32 mouse cellular contexts compared by ENCODE assay signal in genomic region chr11:49107650-49108537, GRCm38 (mm10). TPM values are rescaled to one million over a fixed set of nuclear protein-coding genes. Genes with fewer than 3 reads are reported as not detected.
DNase-seq lines count a peak whose midpoint lies in the region; ATAC-seq lines count a peak whose summit lies in the region.
"Had no signal": no experiment of that assay in that cellular context is flagged by ENCODE, and none has a peak within 500 bp of the region (broad histone marks: within the 10 kb centered on the region; RNA-seq: fewer than 3 reads in every experiment).

No protein-coding gene starts in this region.

- H3K4me1 ChIP-seq in heart, embryonic 10.5 days: no peaks in the 10 kb centered on the region
- 0 out of 2 replicates have a peak, but pooled peaks cover 2% of the 10 kb centered on the region for H3K4me1 ChIP-seq in heart, embryonic 11.5 days (ENCODE audit: control insufficient read depth, insufficient read depth, low read length)
- no peaks in the 10 kb centered on the region for H3K4me1 ChIP-seq in intestine, embryonic 16.5 days (ENCODE audit: control insufficient read depth, insufficient read depth, low read length)
- H3K4me1 ChIP-seq: embryonic facial prominence, embryonic 15.5 days; forebrain, embryonic 13.5 days had no signal

- H3K4me2 ChIP-seq in heart, embryonic 11.5 days: no peak overlapping the region
- H3K4me2 ChIP-seq in intestine, embryonic 16.5 days (ENCODE audit: low read depth, low read length): no peak overlapping the region
- H3K4me2 ChIP-seq: embryonic facial prominence, embryonic 15.5 days; forebrain, embryonic 13.5 days; heart, embryonic 12.5 days; kidney, embryonic 15.5 days; lung, embryonic 15.5 days; midbrain, embryonic 11.5 days had no signal

- peak; percentile 63 for DNase-seq in heart, embryonic 10.5 days (ENCODE audit: low spot score)
- peak; percentile 53 for DNase-seq in 416B (ENCODE audit: low read depth)
- peak; percentile 25 for DNase-seq in brain, adult 2 months (ENCODE audit: low read depth, low spot score)
- no peak for DNase-seq in adrenal gland, adult 18-20 months (ENCODE audit: low spot score in 2 of 2)
- DNase-seq in lung, adult 18-20 months: no peak
- DNase-seq: cerebellum, adult 2 months; gastrocnemius, postnatal 10 days had no signal

- H3K9me3 ChIP-seq in heart, embryonic 10.5 days: no peaks in the 10 kb centered on the region
- H3K9me3 ChIP-seq in heart, embryonic 11.5 days (replicated peaks; ENCODE audit: control insufficient read depth, low read length): no peaks in the 10 kb centered on the region
- no peaks in the 10 kb centered on the region for H3K9me3 ChIP-seq in intestine, embryonic 16.5 days (ENCODE audit: control insufficient read depth, low read length)
- H3K9me3 ChIP-seq: embryonic facial prominence, embryonic 10.5 days; embryonic facial prominence, embryonic 15.5 days; forebrain, embryonic 13.5 days; heart, embryonic 12.5 days; hindbrain, embryonic 10.5 days; kidney, embryonic 15.5 days; lung, embryonic 15.5 days had no signal

- 68% methylated on average over 10 of the region's 10 CpGs for WGBS in heart, embryonic 10.5 days
- WGBS in heart, embryonic 11.5 days (ENCODE audit: insufficient replicate concordance): 65% methylated on average over 10 of the region's 10 CpGs
- WGBS in intestine, embryonic 16.5 days: 46% methylated on average over 10 of the region's 10 CpGs

- ATAC-seq in heart, embryonic 11.5 days (replicated peaks; ENCODE audit: insufficient number of reproducible peaks, low FRiP score, low TSS enrichment): no peak
- peak; percentile 51 for ATAC-seq in intestine, embryonic 16.5 days
- ATAC-seq: forebrain, embryonic 13.5 days; hindbrain, embryonic 16.5 days; midbrain, embryonic 16.5 days had no signal

- no peak overlapping the region for H3K4me3 ChIP-seq in heart, embryonic 10.5 days
- no peak overlapping the region for H3K4me3 ChIP-seq in heart, embryonic 11.5 days (ENCODE audit: low read depth, low read length)
- no peak overlapping the region for H3K4me3 ChIP-seq in intestine, embryonic 16.5 days (ENCODE audit: low read length)
- H3K4me3 ChIP-seq: embryonic facial prominence, embryonic 10.5 days; embryonic facial prominence, embryonic 15.5 days; forebrain, embryonic 13.5 days; heart, embryonic 12.5 days; hindbrain, embryonic 10.5 days; kidney, embryonic 15.5 days; lung, embryonic 15.5 days had no signal

- no peak overlapping the region for H3K9ac ChIP-seq in heart, embryonic 11.5 days (ENCODE audit: low read depth, low read length)
- no peak overlapping the region for H3K9ac ChIP-seq in intestine, embryonic 16.5 days (ENCODE audit: low read depth, low read length)
- H3K9ac ChIP-seq: embryonic facial prominence, embryonic 15.5 days; forebrain, embryonic 13.5 days; heart, embryonic 12.5 days; kidney, embryonic 15.5 days; liver, embryonic 14.5 days; lung, embryonic 15.5 days had no signal

- no peaks in the 10 kb centered on the region for H3K36me3 ChIP-seq in heart, embryonic 10.5 days
- no peaks in the 10 kb centered on the region for H3K36me3 ChIP-seq in heart, embryonic 11.5 days (ENCODE audit: control insufficient read depth, insufficient read depth, low read length)
- H3K36me3 ChIP-seq in intestine, embryonic 16.5 days (ENCODE audit: control insufficient read depth, insufficient read depth, low read length): no peaks in the 10 kb centered on the region
- H3K36me3 ChIP-seq: embryonic facial prominence, embryonic 10.5 days; embryonic facial prominence, embryonic 15.5 days; heart, embryonic 12.5 days; hindbrain, embryonic 10.5 days; kidney, embryonic 15.5 days; lung, embryonic 15.5 days had no signal

- H3K27ac ChIP-seq in heart, embryonic 10.5 days: no peak overlapping the region
- H3K27ac ChIP-seq in heart, embryonic 11.5 days (ENCODE audit: low read depth, low read length): no peak overlapping the region
- H3K27ac ChIP-seq in intestine, embryonic 16.5 days (ENCODE audit: low read length): no peak overlapping the region
- H3K27ac ChIP-seq: embryonic facial prominence, embryonic 10.5 days; embryonic facial prominence, embryonic 15.5 days; forebrain, embryonic 13.5 days; hindbrain, embryonic 10.5 days; kidney, embryonic 15.5 days; liver, embryonic 14.5 days; lung, embryonic 15.5 days had no signal

- H3K27me3 ChIP-seq in heart, embryonic 10.5 days (ENCODE audit: insufficient read depth, poor library complexity, severe bottlenecking): no peaks in the 10 kb centered on the region
- no peaks in the 10 kb centered on the region for H3K27me3 ChIP-seq in heart, embryonic 11.5 days (ENCODE audit: control insufficient read depth, insufficient read depth, low read length)
- H3K27me3 ChIP-seq in intestine, embryonic 16.5 days (replicated peaks; ENCODE audit: control insufficient read depth, insufficient read depth, low read length): no peaks in the 10 kb centered on the region
- H3K27me3 ChIP-seq: embryonic facial prominence, embryonic 15.5 days; forebrain, embryonic 13.5 days; heart, embryonic 12.5 days; lung, embryonic 15.5 days had no signal

RNA-seq across cellular contexts. Expression of gene Olfr1396, which starts 6.8 kb away (rescaled TPM):
- not detected in 2 replicates for polyA plus RNA-seq in heart, embryonic 10.5 days (2016; fragmentation: Nextera tagmentation; extraction: Ambion mirVana)
- polyA plus RNA-seq in heart, embryonic 11.5 days (2014; fragmentation: Nextera tagmentation; extraction: Ambion mirVana): not detected in 2 replicates
- not detected in 2 replicates for polyA plus RNA-seq in intestine, embryonic 16.5 days (2015; fragmentation: Nextera tagmentation; extraction: Ambion mirVana)
- 1 to 10 TPM; 1.2 to 4.1 TPM for total RNA-seq in adrenal gland, adult 18-20 months (2021)
- total RNA-seq: gastrocnemius, postnatal 10 days; layer of hippocampus, adult 18-20 months; layer of hippocampus, postnatal 10 days; left cerebral cortex, adult 18-20 months; left cerebral cortex, postnatal 14 days; megakaryocyte, adult 5-6 weeks; neutrophil, adult 5-6 weeks had no signal
- polyA plus RNA-seq: cerebellum, adult 2 months; embryonic facial prominence, embryonic 10.5 days; forebrain, embryonic 13.5 days; heart, embryonic 12.5 days; hindbrain, embryonic 10.5 days; hindbrain, embryonic 16.5 days; kidney, embryonic 15.5 days; limb, embryonic 11.5 days; liver, embryonic 14.5 days; lung, embryonic 15.5 days; midbrain, embryonic 11.5 days; midbrain, embryonic 16.5 days; neural tube, embryonic 11.5 days had no signal

RNA-seq across cellular contexts. Expression of gene Ifi47, which starts 31.5 kb away (rescaled TPM):
- polyA plus RNA-seq in heart, embryonic 10.5 days (2016; fragmentation: Nextera tagmentation; extraction: Ambion mirVana): 0.30 and 0.33 TPM in 2 replicates
- 0.58 and 0.96 TPM in 2 replicates for polyA plus RNA-seq in heart, embryonic 11.5 days (2014; fragmentation: Nextera tagmentation; extraction: Ambion mirVana)
- polyA plus RNA-seq in intestine, embryonic 16.5 days (2015; fragmentation: Nextera tagmentation; extraction: Ambion mirVana): 3.2 and 3.6 TPM in 2 replicates
- 1 to 10 TPM; 7.3 to 9.4 TPM for total RNA-seq in adrenal gland, adult 18-20 months (2021)

RNA-seq across cellular contexts. Expression of gene Olfr1395, which starts 34.2 kb away (rescaled TPM):
- polyA plus RNA-seq in heart, embryonic 10.5 days (2016; fragmentation: Nextera tagmentation; extraction: Ambion mirVana): not detected in 2 replicates
- not detected in 2 replicates for polyA plus RNA-seq in heart, embryonic 11.5 days (2014; fragmentation: Nextera tagmentation; extraction: Ambion mirVana)
- not detected in 2 replicates for polyA plus RNA-seq in intestine, embryonic 16.5 days (2015; fragmentation: Nextera tagmentation; extraction: Ambion mirVana)
- total RNA-seq in adrenal gland, adult 18-20 months (2021): not detected
- total RNA-seq: adrenal gland, postnatal 10 days; gastrocnemius, postnatal 10 days; layer of hippocampus, adult 18-20 months; layer of hippocampus, postnatal 10 days; left cerebral cortex, adult 18-20 months; left cerebral cortex, postnatal 14 days; megakaryocyte, adult 5-6 weeks; neutrophil, adult 5-6 weeks had no signal
- polyA plus RNA-seq: embryonic facial prominence, embryonic 10.5 days; forebrain, embryonic 13.5 days; heart, embryonic 12.5 days; heart, postnatal 0 days; hindbrain, embryonic 10.5 days; hindbrain, embryonic 16.5 days; kidney, embryonic 15.5 days; limb, embryonic 11.5 days; liver, embryonic 14.5 days; lung, embryonic 15.5 days; midbrain, embryonic 11.5 days; midbrain, embryonic 16.5 days; neural tube, embryonic 11.5 days; spleen, adult 2 months had no signal

RNA-seq across cellular contexts. Expression of gene Tgtp2, which starts 43.9 kb away (rescaled TPM):
- not detected in 2 replicates for polyA plus RNA-seq in heart, embryonic 10.5 days (2016; fragmentation: Nextera tagmentation; extraction: Ambion mirVana)
- not detected in 2 replicates for polyA plus RNA-seq in heart, embryonic 11.5 days (2014; fragmentation: Nextera tagmentation; extraction: Ambion mirVana)
- 0.86 and 1.0 TPM in 2 replicates for polyA plus RNA-seq in intestine, embryonic 16.5 days (2015; fragmentation: Nextera tagmentation; extraction: Ambion mirVana)
- total RNA-seq in adrenal gland, adult 18-20 months (2021): 10 to 100 TPM in 1 of 2 experiments, 1 to 10 TPM in 1; 4.3 to 18.2 TPM
- total RNA-seq: gastrocnemius, postnatal 10 days; layer of hippocampus, adult 18-20 months had no signal
- polyA plus RNA-seq: embryonic facial prominence, embryonic 10.5 days; forebrain, embryonic 13.5 days; heart, embryonic 12.5 days; hindbrain, embryonic 10.5 days; kidney, embryonic 15.5 days; limb, embryonic 11.5 days; midbrain, embryonic 11.5 days; midbrain, embryonic 16.5 days; neural tube, embryonic 11.5 days had no signal

RNA-seq across cellular contexts. Expression of gene Olfr1394, which starts 46.3 kb away (rescaled TPM):
- polyA plus RNA-seq in heart, embryonic 10.5 days (2016; fragmentation: Nextera tagmentation; extraction: Ambion mirVana): not detected in 2 replicates
- polyA plus RNA-seq in heart, embryonic 11.5 days (2014; fragmentation: Nextera tagmentation; extraction: Ambion mirVana): not detected in 2 replicates
- not detected in 2 replicates for polyA plus RNA-seq in intestine, embryonic 16.5 days (2015; fragmentation: Nextera tagmentation; extraction: Ambion mirVana)
- total RNA-seq in adrenal gland, adult 18-20 months (2021): not detected
- total RNA-seq: adrenal gland, postnatal 10 days; gastrocnemius, postnatal 10 days; layer of hippocampus, adult 18-20 months; layer of hippocampus, postnatal 10 days; left cerebral cortex, adult 18-20 months; left cerebral cortex, postnatal 14 days; megakaryocyte, adult 5-6 weeks; neutrophil, adult 5-6 weeks had no signal
- polyA plus RNA-seq: cerebellum, adult 2 months; embryonic facial prominence, embryonic 10.5 days; forebrain, embryonic 13.5 days; gonadal fat pad, adult 2 months; heart, embryonic 12.5 days; heart, postnatal 0 days; hindbrain, embryonic 10.5 days; hindbrain, embryonic 16.5 days; kidney, embryonic 15.5 days; limb, embryonic 11.5 days; liver, embryonic 14.5 days; lung, embryonic 15.5 days; midbrain, embryonic 11.5 days; midbrain, embryonic 16.5 days; neural tube, embryonic 11.5 days; spleen, adult 2 months had no signal

Comparison
In these comparisons a context has a peak if more than half of its experiments do, and no peak if none do; other contexts are left out.
1. DNase-seq: peak in heart, embryonic 10.5 days (single experiment), 416B (single experiment) and brain, adult 2 months (single experiment); none in adrenal gland, adult 18-20 months (0 of 2) and lung, adult 18-20 months (0 of 2).